Mouse (Mus musculus) hindbrain, embryonic 13.5 days (tissue): ENCODE data around the gene Hcls1. TPM values are rescaled to one million over a fixed set of nuclear protein-coding genes. Genes with fewer than 3 reads are reported as not detected.
A peak's percentile ranks its signal among the peaks of the same experiment; 100 is the strongest.

Experiments
- ATAC-seq: fragments of 200-750 bp; cut with Nextera tagmentation; 2 replicates; pipeline ENCODE4 v1.8.0; 2017; ENCODE audit warnings: moderate TSS enrichment; ENCODE audit not compliant: low FRiP score
- H3K27ac ChIP-seq: fragments of 300-500 bp; sonication (generic); 2 replicates; pipeline ENCODE4 v1.5.1; 2015; ENCODE audit warnings: inconsistent platforms, mild to moderate bottlenecking, moderate library complexity
- H3K27me3 ChIP-seq: fragments of 300-500 bp; sonication (generic); 2 replicates; pipeline ENCODE4 v1.6.1; 2015; ENCODE audit warnings: mild to moderate bottlenecking, inconsistent platforms
- H3K36me3 ChIP-seq: fragments of 300-500 bp; sonication (generic); 2 replicates; pipeline ENCODE4 v1.6.1; 2015; ENCODE audit warnings: mild to moderate bottlenecking, inconsistent platforms
- H3K4me1 ChIP-seq: fragments of 300-500 bp; sonication (generic); replicated peaks from 2 replicates; pipeline ENCODE4 v1.6.1; 2015; ENCODE audit warnings: inconsistent platforms
- H3K4me2 ChIP-seq: fragments of 300-500 bp; sonication (generic); 2 replicates; pipeline ENCODE4 v1.6.1; 2015; ENCODE audit warnings: inconsistent platforms, mild to moderate bottlenecking, moderate library complexity
- H3K4me3 ChIP-seq: fragments of 300-500 bp; sonication (generic); 2 replicates; pipeline ENCODE4 v1.5.1; 2015; ENCODE audit warnings: mild to moderate bottlenecking, inconsistent platforms
- H3K9ac ChIP-seq: fragments of 300-500 bp; sonication (generic); 2 replicates; pipeline ENCODE4 v1.6.1; 2015; ENCODE audit warnings: mild to moderate bottlenecking, inconsistent platforms
- H3K9me3 ChIP-seq: fragments of 300-500 bp; sonication (generic); 2 replicates; pipeline ENCODE4 v1.6.1; 2016; ENCODE audit warnings: inconsistent platforms
- WGBS: fragments of 180-500 bp; shearing (Covaris S2); methylation state at CpG from one replicate; pipeline ENCODE4 v1.1.7; 2015; 5-methylcytosine and 5-hydroxymethylcytosine counted together
- polyA plus RNA-seq: library from polyadenylated mRNA; unstranded; fragments of >200 nt; fragmentation: Nextera tagmentation; extraction: Ambion mirVana; gene quantifications from 2 replicates; pipeline ENCODE4 v1.2.1, GENCODE M21; 2015

The Hcls1 gene
- polyA plus RNA-seq, 1 experiment from 2014 or later = 2.2 TPM

DNA sequence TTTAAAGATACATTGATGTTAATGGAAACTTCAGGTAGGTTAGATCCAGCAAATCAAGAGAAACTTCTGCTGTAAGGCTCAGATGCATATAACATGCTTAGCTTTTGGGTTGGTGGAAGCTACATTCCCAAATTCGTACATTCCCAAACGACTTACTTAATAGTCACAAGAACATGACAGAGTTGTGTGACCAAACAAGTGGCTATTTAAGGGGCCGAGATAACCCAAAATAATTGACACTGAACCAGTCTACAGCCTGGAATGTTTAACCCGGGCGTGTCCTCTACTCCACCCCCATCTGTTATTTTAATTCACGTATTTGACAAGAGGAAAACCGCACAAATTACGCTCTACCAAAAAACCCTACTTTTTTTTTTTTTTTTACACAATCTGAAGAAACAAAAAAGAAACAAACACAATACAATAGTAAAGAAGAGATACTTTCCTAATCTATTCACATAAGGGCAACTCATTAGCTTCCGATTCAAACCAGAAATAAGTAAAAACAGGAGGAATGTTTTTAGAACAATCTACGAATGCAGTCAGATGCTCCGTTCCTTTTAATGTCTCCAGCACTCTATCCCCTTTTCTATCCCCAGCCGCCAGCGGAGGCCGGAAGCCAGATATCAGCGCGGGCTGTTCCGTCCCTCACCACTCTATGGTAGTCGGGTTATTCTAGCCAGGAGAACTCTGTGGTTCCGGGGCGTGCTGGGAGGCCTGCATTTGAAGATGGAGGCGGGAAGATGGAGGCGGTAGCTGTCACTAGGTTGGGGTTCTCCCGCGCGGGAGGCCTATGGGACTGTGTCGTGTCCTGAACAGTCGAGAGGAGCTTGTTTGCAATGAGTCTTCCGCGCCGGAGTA lies 76.5 kb downstream of the Hcls1 start, which contains the start of gene Polq:
Gene Polq, plus strand, starts transcription at position 726 of the 861 bp plus-strand sequence.
- Histone ChIP-seq H3K9me3 (no peaks in the 10 kb centered on the region), H3K4me1 (peaks cover 12% of the 10 kb centered on the region), H3K27me3 (no peaks in the 10 kb centered on the region), H3K9ac (peak within 1 kb of the TSS; percentile 76), H3K27ac (no peak within 1 kb of the TSS), H3K36me3 (no peaks in the 10 kb centered on the region), H3K4me2 (peak within 1 kb of the TSS; percentile 97), H3K4me3 (peak within 1 kb of the TSS; percentile 83)
- ATAC-seq = peak; percentile 99
- 8% methylated on average over 30 of the region's 30 CpGs for WGBS

DNA sequence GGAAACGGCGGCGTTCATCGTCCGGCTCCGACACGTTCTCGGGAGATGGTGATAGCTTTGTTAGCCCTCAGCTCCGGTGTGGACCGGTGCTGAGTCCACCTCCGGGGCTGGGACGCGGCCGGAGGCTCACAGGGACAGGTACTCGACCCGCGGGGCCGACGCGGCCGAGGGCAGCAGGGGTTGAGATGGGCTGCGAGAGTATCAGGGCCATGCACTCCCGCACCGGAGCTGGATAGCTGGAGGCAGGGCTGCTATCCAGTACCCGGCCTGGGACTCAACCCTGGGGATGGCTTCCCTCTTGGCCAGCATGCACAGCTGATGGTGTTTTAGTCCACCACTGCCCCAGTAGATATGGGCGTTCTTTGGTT lies 77.1 kb downstream of the Hcls1 start:
- peak; percentile 77 for ATAC-seq
- H3K9me3 ChIP-seq = no peaks in the 10 kb centered on the region
- peaks cover 12% of the 10 kb centered on the region for H3K4me1 ChIP-seq
- peak overlapping the region; percentile 97 for H3K4me2 ChIP-seq
- H3K4me3 ChIP-seq = peak overlapping the region; percentile 83
- no peaks in the 10 kb centered on the region for H3K27me3 ChIP-seq
- no peaks in the 10 kb centered on the region for H3K36me3 ChIP-seq
- WGBS = under 1% methylated on average over 26 of the region's 26 CpGs
- H3K27ac ChIP-seq = no peak overlapping the region
- H3K9ac ChIP-seq = peak overlapping the region; percentile 76

DNA sequence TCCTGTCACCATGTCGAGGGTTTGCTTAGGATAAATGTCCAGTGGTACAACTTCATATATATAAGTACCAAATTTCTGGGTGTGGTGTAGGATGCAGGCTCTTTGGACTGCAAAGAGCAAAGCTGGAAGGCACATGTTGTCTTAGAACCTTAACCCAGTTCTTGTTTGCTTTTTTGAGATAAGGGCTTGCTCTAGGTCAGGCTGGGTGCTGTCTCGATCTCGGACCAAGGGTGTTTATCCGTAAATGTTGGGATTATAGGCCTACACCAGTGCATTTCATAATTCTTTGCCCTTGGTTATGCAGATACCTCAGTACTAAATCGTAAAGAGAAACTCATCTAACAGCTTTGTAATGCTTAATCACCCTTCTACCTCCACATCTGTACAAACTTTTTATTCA lies 77.6 kb downstream of the Hcls1 start:
- H3K4me3 ChIP-seq = peak overlapping the region; percentile 83
- H3K9me3 ChIP-seq = no peaks in the 10 kb centered on the region
- no peak for ATAC-seq
- peaks cover 12% of the 10 kb centered on the region for H3K4me1 ChIP-seq
- WGBS = 69% methylated on average over 5 of the region's 5 CpGs
- H3K36me3 ChIP-seq = no peaks in the 10 kb centered on the region
- peak overlapping the region; percentile 76 for H3K9ac ChIP-seq
- H3K27me3 ChIP-seq = no peaks in the 10 kb centered on the region
- H3K27ac ChIP-seq = no peak overlapping the region
- peak overlapping the region; percentile 97 for H3K4me2 ChIP-seq

Other genes starting within 250 kb of the Hcls1 start
- 0.09 and 0.18 TPM in 2 replicates for gene Ildr1, start 241.0 kb upstream of the Hcls1 start, polyA plus RNA-seq
- gene Slc15a2, start 150.0 kb upstream of the Hcls1 start, polyA plus RNA-seq = 10.7 and 11.8 TPM in 2 replicates
- gene Iqcb1, start 106.6 kb upstream of the Hcls1 start, polyA plus RNA-seq = 68.8 and 69.8 TPM in 2 replicates
- gene Eaf2, start 60.0 kb upstream of the Hcls1 start, polyA plus RNA-seq = 0.36 and 0.52 TPM in 2 replicates
- gene Golgb1, start 59.8 kb upstream of the Hcls1 start, polyA plus RNA-seq = 93.7 and 95.3 TPM in 2 replicates
- gene Fbxo40, start 55.5 kb downstream of the Hcls1 start, polyA plus RNA-seq = not detected in 2 replicates
- 3.1 and 3.3 TPM in 2 replicates for gene Polq, start 76.8 kb downstream of the Hcls1 start, polyA plus RNA-seq